Mouse (Mus musculus) layer of hippocampus, adult 18-20 months (tissue): Measurements from ENCODE around the gene Rab22a. TPM values are rescaled to one million over a fixed set of nuclear protein-coding genes. Genes with fewer than 3 reads are reported as not detected.
"Not testable (repeated sequence)": the region's sequence is repeated elsewhere in the genome, so short reads cannot be mapped to it uniquely, and the experiment has no call there.

Source experiments
- DNase-seq, 2 experiments: peaks; one replicate each; pipeline ENCODE4 v3.0.0; 2022; ENCODE audit warnings: low spot score in 2 of 2
- long read RNA-seq: library from polyadenylated mRNA; stranded (forward); transcript quantifications from one replicate; pipeline ENCODE4 v2.0.0, GENCODE M21; 2021
- total RNA-seq, 2 experiments: library from RNA; stranded (reverse); gene quantifications; 2 replicates each; pipeline ENCODE4 v1.2.3; 2021

Rab22a gene
- total RNA-seq = 10 to 100 TPM; 24.2 to 29.8 TPM
- long read RNA-seq, full-length matches to known transcripts = 62 of 72 reads
- long read RNA-seq, partial matches to known transcripts = 1 of 72 reads
- long read RNA-seq, other reads (novel, unspliced or antisense) = 9 of 72 reads

DNA sequence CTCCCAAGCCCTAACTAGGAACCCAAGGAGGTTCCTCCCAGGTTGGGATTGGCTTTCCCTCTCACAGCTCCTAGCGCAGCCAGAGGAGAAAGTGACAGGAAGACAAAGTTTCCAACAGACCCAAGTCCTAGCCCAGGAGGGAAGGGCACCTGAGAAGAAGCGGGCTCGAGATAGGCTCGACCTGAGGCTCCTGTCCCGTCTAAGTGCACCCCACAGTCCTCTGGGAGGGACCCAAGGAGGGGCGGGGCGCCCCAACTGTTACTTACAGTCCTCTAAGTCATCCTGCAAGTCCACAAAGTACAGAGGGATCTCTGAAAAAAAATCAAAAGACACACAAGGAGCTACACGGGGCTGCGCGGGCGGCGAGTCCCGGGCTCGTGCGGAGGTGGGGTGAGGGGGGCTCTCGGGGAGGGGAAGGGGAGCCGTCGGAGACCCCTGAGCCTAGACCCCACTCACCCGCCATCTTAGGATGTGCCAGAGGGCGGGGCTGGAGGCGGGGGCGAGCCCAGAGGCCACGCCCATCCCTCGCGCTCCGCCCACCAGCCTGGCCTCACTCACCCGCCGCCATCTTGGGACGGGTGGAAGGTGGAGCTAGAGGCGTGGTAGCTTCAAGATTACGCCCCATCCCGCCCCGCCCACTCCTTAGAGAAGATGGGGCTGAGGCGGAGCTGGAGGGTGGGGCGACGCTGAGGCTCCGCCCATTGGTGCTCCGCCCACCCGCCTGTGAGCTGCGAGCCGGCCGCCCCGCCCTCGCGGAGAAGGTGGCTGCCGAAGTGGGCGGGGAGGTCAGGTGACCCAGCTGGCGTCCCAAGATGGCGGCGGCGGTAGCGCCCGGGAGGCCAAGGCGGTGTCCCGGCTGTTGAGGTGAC, at the start of gene Rab22a:
TSS of gene Rab22a (plus strand) at position 704 of the 869 bp plus-strand sequence.
- peak; percentile 96 to 97 for DNase-seq

DNA sequence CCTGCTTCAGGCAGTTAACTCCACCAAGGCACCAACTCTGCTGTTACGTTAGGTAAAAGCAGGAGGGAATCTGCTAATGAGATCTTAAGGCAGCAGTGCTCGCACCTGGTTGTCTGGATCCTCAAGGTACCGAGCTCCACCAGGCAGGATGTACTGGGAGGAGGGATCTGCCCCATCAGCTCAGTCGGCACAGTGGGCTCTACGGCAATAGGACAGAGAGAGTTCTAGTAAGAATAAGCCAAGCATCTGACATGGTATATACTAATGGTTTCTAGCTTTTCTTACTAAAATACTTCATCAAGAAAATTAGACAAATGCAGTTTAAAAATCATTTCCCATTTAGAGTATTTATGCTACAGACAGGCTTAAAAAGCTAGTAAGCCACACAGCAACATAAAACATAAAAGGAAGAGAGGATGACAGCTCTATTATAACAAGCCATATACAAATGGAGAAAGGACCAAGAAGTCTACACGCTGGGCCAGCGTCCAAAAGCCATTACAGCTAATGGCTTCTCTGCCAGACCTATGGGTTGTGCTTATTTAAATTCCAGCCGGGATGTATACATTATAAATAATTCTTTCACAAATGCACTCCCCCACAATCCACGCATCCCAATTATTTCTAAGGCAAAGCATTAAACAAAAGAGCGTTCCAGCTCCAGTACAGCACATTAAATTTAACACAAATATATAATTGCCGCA, 44.0 kb upstream of the Rab22a start:
- DNase-seq = no peak

DNA sequence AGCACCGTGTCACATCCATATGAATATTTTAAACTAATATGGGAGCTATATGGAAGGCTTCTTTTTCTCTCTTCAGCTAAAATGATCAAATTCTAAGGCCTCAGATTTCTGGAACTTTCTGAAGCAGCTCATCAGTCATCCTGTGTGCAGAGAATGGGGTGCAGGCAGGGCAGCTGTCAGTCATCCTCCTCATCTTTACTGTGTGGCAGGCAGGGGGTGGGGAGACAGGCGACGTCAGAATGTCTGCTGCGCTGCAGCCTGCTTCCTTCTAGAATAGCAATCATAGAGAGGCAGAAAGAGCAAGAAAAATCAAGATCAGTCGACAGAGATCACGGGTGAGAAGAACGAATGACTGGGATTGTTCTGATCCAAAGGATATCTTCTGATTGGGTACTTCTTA, 43.4 kb upstream of the Rab22a start:
- DNase-seq = no peak

- DNase-seq = no peak
Measured at GRCm38 (mm10) chr2:173619132-173619531, 40.4 kb upstream of the Rab22a start.

DNA sequence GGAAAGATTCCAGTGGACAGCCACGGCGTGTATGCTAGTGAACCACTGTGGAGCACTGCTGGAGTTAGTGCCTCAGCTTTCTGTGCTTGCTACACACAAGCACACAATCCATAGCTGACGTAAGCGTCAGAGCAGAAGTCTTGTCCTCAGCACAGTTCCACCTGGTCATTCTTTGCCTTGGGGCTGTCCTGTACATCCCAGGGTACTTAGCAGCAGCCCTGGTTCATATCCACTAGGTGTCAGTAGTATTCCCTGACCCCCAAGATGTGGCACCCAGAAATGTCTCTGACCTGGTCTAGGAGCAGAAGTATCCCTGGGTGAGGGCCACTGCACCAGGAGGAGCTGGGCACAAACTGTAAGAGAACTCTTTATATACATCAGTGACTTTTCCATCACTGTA, 38.9 kb upstream of the Rab22a start:
- no peak for DNase-seq

GRCm38 (mm10) chr2:173622173-173622601, 37.4 kb upstream of the Rab22a start:
- no peak for DNase-seq

GRCm38 (mm10) chr2:173624667-173625066, 34.9 kb upstream of the Rab22a start:
- no peak for DNase-seq

DNA sequence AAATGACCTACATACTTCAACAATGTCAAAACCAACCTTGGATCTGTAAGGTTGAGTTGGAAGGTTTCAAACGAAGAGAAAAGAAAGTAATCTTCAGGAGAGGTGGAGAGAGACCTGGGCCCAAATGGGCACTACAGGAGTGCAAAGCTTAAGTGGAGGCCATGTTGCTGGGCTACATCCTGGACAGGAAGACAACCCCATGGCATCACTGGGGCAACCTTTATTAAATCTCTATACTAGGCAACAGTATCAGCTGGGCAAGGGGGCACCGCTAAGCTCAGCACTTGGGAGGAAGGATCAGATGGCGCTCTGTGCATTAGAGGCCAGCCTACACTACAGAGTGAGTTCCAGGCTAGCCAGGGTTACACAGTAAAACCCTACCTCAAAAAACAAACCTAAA, 33.8 kb upstream of the Rab22a start:
- no peak for DNase-seq

GRCm38 (mm10) chr2:173634106-173634505, 25.5 kb upstream of the Rab22a start:
- DNase-seq = not testable (repeated sequence)

GRCm38 (mm10) chr2:173641370-173641769, 18.2 kb upstream of the Rab22a start:
- no peak for DNase-seq

GRCm38 (mm10) chr2:173642262-173642999, 17.1 kb upstream of the Rab22a start:
- DNase-seq = no peak

- no peak for DNase-seq
Measured at GRCm38 (mm10) chr2:173647197-173647911, 12.2 kb upstream of the Rab22a start.

DNA sequence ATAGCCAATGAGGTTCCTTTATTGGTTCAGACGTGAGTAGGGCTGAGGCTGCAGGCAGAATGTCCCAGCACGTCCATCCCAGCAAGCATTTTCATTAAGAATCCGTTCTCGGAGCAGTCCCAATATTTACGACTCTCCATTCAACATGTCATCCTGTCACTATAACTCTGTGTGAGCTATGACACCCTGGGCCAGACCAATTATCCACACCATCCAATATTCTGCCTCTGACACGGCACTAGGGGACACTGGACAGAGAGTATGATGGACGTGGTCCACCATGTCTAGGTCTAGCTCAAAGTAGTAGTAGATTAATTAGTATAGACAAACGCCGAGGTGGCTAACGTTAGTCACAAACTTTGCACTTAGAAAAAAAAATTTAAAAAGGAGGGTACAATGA, 9.8 kb upstream of the Rab22a start:
- no peak for DNase-seq

- DNase-seq = no peak
Measured at GRCm38 (mm10) chr2:173653526-173653925, 6.0 kb upstream of the Rab22a start.

GRCm38 (mm10) chr2:173657736-173658135, 1.8 kb upstream of the Rab22a start:
- no peak for DNase-seq

GRCm38 (mm10) chr2:173658517-173658916, 1.0 kb upstream of the Rab22a start:
- no peak for DNase-seq

- DNase-seq = no peak
Measured at GRCm38 (mm10) chr2:173659926-173660684, 545 bp downstream of the Rab22a start.

- DNase-seq = no peak
Measured at GRCm38 (mm10) chr2:173662255-173662950, 2.8 kb downstream of the Rab22a start.

- DNase-seq = no peak
Measured at GRCm38 (mm10) chr2:173664736-173665135, 5.2 kb downstream of the Rab22a start.
